Mouse (Mus musculus) limb, embryonic 13.5 days (tissue): ENCODE results near the gene Cubn. TPM values are rescaled to one million over a fixed set of nuclear protein-coding genes. Genes with fewer than 3 reads are reported as not detected.

ENCODE experiments used
- ATAC-seq: fragments of 200-750 bp; cut with Nextera tagmentation; 2 replicates; pipeline ENCODE4 v1.8.0; 2017; ENCODE audit warnings: low read depth, moderate number of reproducible peaks, moderate TSS enrichment; ENCODE audit not compliant: low FRiP score
- H3K27ac ChIP-seq: fragments of 300-500 bp; sonication (generic); 2 replicates; pipeline ENCODE4 v1.5.1; 2015; ENCODE audit warnings: inconsistent platforms, mild to moderate bottlenecking, moderate library complexity
- H3K27me3 ChIP-seq: fragments of 300-500 bp; sonication (generic); 2 replicates; pipeline ENCODE4 v1.6.1; 2015; ENCODE audit warnings: mild to moderate bottlenecking, inconsistent platforms
- H3K36me3 ChIP-seq: fragments of 300-500 bp; sonication (generic); 2 replicates; pipeline ENCODE4 v1.6.1; 2015; ENCODE audit warnings: inconsistent platforms, mild to moderate bottlenecking, moderate library complexity
- H3K4me1 ChIP-seq: fragments of 300-500 bp; sonication (generic); 2 replicates; pipeline ENCODE4 v1.6.1; 2015; ENCODE audit warnings: inconsistent platforms
- H3K4me2 ChIP-seq: fragments of 300-500 bp; sonication (generic); replicated peaks from 2 replicates; pipeline ENCODE4 v1.6.1; 2015; ENCODE audit warnings: inconsistent platforms, mild to moderate bottlenecking, moderate library complexity
- H3K4me3 ChIP-seq: fragments of 300-500 bp; sonication (generic); 2 replicates; pipeline ENCODE4 v1.5.1; 2015; ENCODE audit warnings: moderate library complexity, mild to moderate bottlenecking, inconsistent platforms
- H3K9ac ChIP-seq: fragments of 300-500 bp; sonication (generic); 2 replicates; pipeline ENCODE4 v1.6.1; 2015; ENCODE audit warnings: mild to moderate bottlenecking, inconsistent platforms
- H3K9me3 ChIP-seq: fragments of 300-500 bp; sonication (generic); 2 replicates; pipeline ENCODE4 v1.6.1; 2016; ENCODE audit warnings: inconsistent platforms
- WGBS: fragments of 180-500 bp; shearing (Covaris S2); methylation state at CpG from one replicate; pipeline ENCODE4 v1.1.7; 2015; 5-methylcytosine and 5-hydroxymethylcytosine counted together
- polyA plus RNA-seq: library from polyadenylated mRNA; unstranded; fragments of >200 nt; fragmentation: Nextera tagmentation; extraction: Ambion mirVana; gene quantifications from 2 replicates; pipeline ENCODE4 v1.2.1, GENCODE M21; 2015

The Cubn gene
- polyA plus RNA-seq, 1 experiment from 2014 or later, result 0.19 TPM

- Histone ChIP-seq H3K27ac (peak overlapping the region; percentile 67; the same call in 1 of the 2 replicates), H3K27me3 (no peaks in the 10 kb centered on the region), H3K4me1 (peaks cover 27% of the 10 kb centered on the region), H3K36me3 (no peaks in the 10 kb centered on the region), H3K9ac (no peak overlapping the region), H3K4me3 (no peak overlapping the region), H3K9me3 (no peaks in the 10 kb centered on the region), H3K4me2 (no peak overlapping the region)
- ATAC-seq, result no peak
- WGBS, result 54% methylated on average over 10 of the region's 10 CpGs
These were observed 120.4 kb downstream of the Cubn start for GRCm38 (mm10) chr2:13371072-13371796.

GRCm38 (mm10) chr2:13370556-13370955, 121.1 kb downstream of the Cubn start:
- H3K4me1 ChIP-seq, result peaks cover 27% of the 10 kb centered on the region
- ATAC-seq, result no peak
- H3K9me3 ChIP-seq, result no peaks in the 10 kb centered on the region
- H3K27me3 ChIP-seq, result no peaks in the 10 kb centered on the region
- WGBS, result 46% methylated on average over 2 of the region's 2 CpGs
- H3K4me3 ChIP-seq, result no peak overlapping the region
- no peaks in the 10 kb centered on the region for H3K36me3 ChIP-seq
- no peak overlapping the region for H3K9ac ChIP-seq
- no peak overlapping the region for H3K4me2 ChIP-seq
- no peak overlapping the region for H3K27ac ChIP-seq

GRCm38 (mm10) chr2:13368517-13368916, 123.1 kb downstream of the Cubn start:
- Histone ChIP-seq H3K4me2 (no peak overlapping the region), H3K36me3 (no peaks in the 10 kb centered on the region), H3K27me3 (no peaks in the 10 kb centered on the region), H3K9ac (no peak overlapping the region), H3K9me3 (no peaks in the 10 kb centered on the region), H3K4me1 (peaks cover 27% of the 10 kb centered on the region), H3K27ac (no peak overlapping the region), H3K4me3 (no peak overlapping the region)
- no peak for ATAC-seq
- WGBS, result 82% methylated on average over 3 of the region's 3 CpGs

GRCm38 (mm10) chr2:13357885-13358552, 133.6 kb downstream of the Cubn start:
- Histone ChIP-seq H3K4me2 (no peak overlapping the region), H3K36me3 (no peaks in the 10 kb centered on the region), H3K9me3 (no peaks in the 10 kb centered on the region), H3K9ac (no peak overlapping the region), H3K27ac (no peak overlapping the region), H3K4me1 (no peaks in the 10 kb centered on the region), H3K4me3 (no peak overlapping the region), H3K27me3 (no peaks in the 10 kb centered on the region)
- ATAC-seq, result no peak
- WGBS, result 65% methylated on average over 7 of the region's 7 CpGs

GRCm38 (mm10) chr2:13352775-13353174, 138.8 kb downstream of the Cubn start:
- no peak overlapping the region for H3K4me3 ChIP-seq
- 77% methylated on average over 3 of the region's 3 CpGs for WGBS
- peaks cover 6% of the 10 kb centered on the region; the same call in 1 of the 2 replicates for H3K4me1 ChIP-seq
- H3K36me3 ChIP-seq, result no peaks in the 10 kb centered on the region
- H3K4me2 ChIP-seq, result no peak overlapping the region
- H3K27me3 ChIP-seq, result no peaks in the 10 kb centered on the region
- no peaks in the 10 kb centered on the region for H3K9me3 ChIP-seq
- H3K27ac ChIP-seq, result peak overlapping the region; percentile 28; the same call in 1 of the 2 replicates
- no peak overlapping the region for H3K9ac ChIP-seq
- peak; percentile 22; the same call in 1 of the 2 replicates for ATAC-seq

GRCm38 (mm10) chr2:13352112-13352728, 139.4 kb downstream of the Cubn start:
- no peaks in the 10 kb centered on the region for H3K9me3 ChIP-seq
- no peaks in the 10 kb centered on the region for H3K36me3 ChIP-seq
- H3K27me3 ChIP-seq, result no peaks in the 10 kb centered on the region
- peak overlapping the region; percentile 28; the same call in 1 of the 2 replicates for H3K27ac ChIP-seq
- H3K4me1 ChIP-seq, result peaks cover 6% of the 10 kb centered on the region; the same call in 1 of the 2 replicates
- H3K9ac ChIP-seq, result no peak overlapping the region
- no peak overlapping the region for H3K4me2 ChIP-seq
- H3K4me3 ChIP-seq, result no peak overlapping the region
- ATAC-seq, result peak; percentile 95
- 48% methylated on average over 1 of the region's 1 CpGs for WGBS

GRCm38 (mm10) chr2:13342325-13342926, 149.2 kb downstream of the Cubn start:
- Histone ChIP-seq H3K36me3 (no peaks in the 10 kb centered on the region), H3K27me3 (no peaks in the 10 kb centered on the region), H3K4me1 (no peaks in the 10 kb centered on the region), H3K27ac (no peak overlapping the region), H3K9ac (no peak overlapping the region), H3K4me2 (no peak overlapping the region), H3K4me3 (no peak overlapping the region), H3K9me3 (no peaks in the 10 kb centered on the region)
- 79% methylated on average over 7 of the region's 7 CpGs for WGBS
- no peak for ATAC-seq

GRCm38 (mm10) chr2:13335446-13335845, 156.2 kb downstream of the Cubn start:
- H3K36me3 ChIP-seq, result no peaks in the 10 kb centered on the region
- no peak for ATAC-seq
- WGBS, result 76% methylated on average over 4 of the region's 4 CpGs
- H3K27me3 ChIP-seq, result no peaks in the 10 kb centered on the region
- H3K27ac ChIP-seq, result no peak overlapping the region
- H3K9me3 ChIP-seq, result no peaks in the 10 kb centered on the region
- H3K4me2 ChIP-seq, result no peak overlapping the region
- no peaks in the 10 kb centered on the region for H3K4me1 ChIP-seq
- no peak overlapping the region for H3K9ac ChIP-seq
- no peak overlapping the region for H3K4me3 ChIP-seq

GRCm38 (mm10) chr2:13329754-13330417, 161.7 kb downstream of the Cubn start:
- WGBS, result 63% methylated on average over 4 of the region's 4 CpGs
- Histone ChIP-seq H3K27ac (no peak overlapping the region), H3K4me1 (no peaks in the 10 kb centered on the region), H3K4me2 (no peak overlapping the region), H3K9ac (no peak overlapping the region), H3K27me3 (no peaks in the 10 kb centered on the region), H3K36me3 (no peaks in the 10 kb centered on the region), H3K9me3 (no peaks in the 10 kb centered on the region), H3K4me3 (no peak overlapping the region)
- no peak for ATAC-seq

- no peak for ATAC-seq
These were observed 188.2 kb downstream of the Cubn start for GRCm38 (mm10) chr2:13303376-13303775.

GRCm38 (mm10) chr2:13299031-13299430, 192.6 kb downstream of the Cubn start:
- Histone ChIP-seq H3K36me3 (no peaks in the 10 kb centered on the region), H3K27me3 (no peaks in the 10 kb centered on the region), H3K9me3 (no peaks in the 10 kb centered on the region), H3K4me2 (no peak overlapping the region), H3K9ac (no peak overlapping the region), H3K27ac (no peak overlapping the region), H3K4me1 (no peaks in the 10 kb centered on the region), H3K4me3 (no peak overlapping the region)
- peak; percentile 81; the same call in 1 of the 2 replicates for ATAC-seq
- WGBS, result 39% methylated on average over 3 of the region's 3 CpGs

More at GRCm38 (mm10) chr2:13303376-13303775, 188.2 kb downstream of the Cubn start:
- 87% methylated on average over 3 of the region's 3 CpGs for WGBS
- Histone ChIP-seq H3K4me2 (no peak overlapping the region), H3K27me3 (no peaks in the 10 kb centered on the region), H3K4me1 (no peaks in the 10 kb centered on the region), H3K9me3 (no peaks in the 10 kb centered on the region), H3K27ac (no peak overlapping the region), H3K4me3 (no peak overlapping the region), H3K36me3 (no peaks in the 10 kb centered on the region), H3K9ac (no peak overlapping the region)
